Mouse (Mus musculus) G1E (cell line): ENCODE results near the gene Pank1. TPM values are rescaled to one million over a fixed set of nuclear protein-coding genes. Genes with fewer than 3 reads are reported as not detected.

Source experiments
- ATAC-seq: 2 replicates; pipeline ENCODE4 v1.8.0; 2016; ENCODE audit warnings: mild to moderate bottlenecking; ENCODE audit not compliant: insufficient number of reproducible peaks, poor library complexity, low FRiP score, severe bottlenecking; ENCODE audit errors: extremely low read depth
- DNase-seq: peaks from one replicate; pipeline ENCODE4 v3.0.0; 2012; ENCODE audit warnings: low spot score
- H3K27me3 ChIP-seq: 2 replicates; pipeline ENCODE4 v1.6.1; 2012; ENCODE audit warnings: mild to moderate bottlenecking, low read length, inconsistent platforms; ENCODE audit not compliant: insufficient read depth
- H3K36me3 ChIP-seq: replicated peaks from 2 replicates; pipeline ENCODE3; 2012; ENCODE audit warnings: mild to moderate bottlenecking, inconsistent platforms
- H3K4me1 ChIP-seq: 2 replicates; pipeline ENCODE4 v1.6.1; 2012; ENCODE audit warnings: low read depth, low read length, inconsistent platforms, mixed read lengths; ENCODE audit not compliant: insufficient read depth
- H3K4me3 ChIP-seq: 2 replicates; pipeline ENCODE4 v1.5.1; 2012; ENCODE audit warnings: low read depth, mild to moderate bottlenecking, inconsistent platforms, low read length, moderate library complexity, mixed read lengths
- H3K9me3 ChIP-seq: replicated peaks from 2 replicates; pipeline ENCODE4 v1.6.1; 2012; ENCODE audit warnings: inconsistent platforms
- CTCF ChIP-seq: IDR thresholded peaks from 2 replicates; pipeline ENCODE4 v1.5.1; 2012; ENCODE audit warnings: low read depth, low read length, inconsistent platforms, mixed read lengths
- GATA1 ChIP-seq: IDR thresholded peaks from 2 replicates; pipeline ENCODE4 v1.6.1; 2012; ENCODE audit warnings: borderline replicate concordance, low read length, inconsistent platforms, mixed read lengths
- GATA2 ChIP-seq: IDR thresholded peaks from 2 replicates; pipeline ENCODE4 v1.6.1; 2012; ENCODE audit warnings: low read depth, low read length, inconsistent platforms, borderline replicate concordance
- POLR2AphosphoS5 ChIP-seq: IDR thresholded peaks from 2 replicates; pipeline ENCODE4 v1.6.1; 2012; ENCODE audit warnings: low read depth, low read length, inconsistent platforms; ENCODE audit not compliant: insufficient replicate concordance
- TAL1 ChIP-seq: conservative IDR thresholded peaks from 2 replicates; pipeline ENCODE4 v1.6.1; 2012; ENCODE audit warnings: low read depth, low read length, inconsistent platforms, mixed read lengths
- polyA plus RNA-seq: library from polyadenylated mRNA; stranded (reverse); fragments of >175 nt; gene quantifications from 2 replicates; pipeline ENCODE4 v1.2.3, GENCODE M21; 2012
- total RNA-seq, 2 experiments: library from RNA; stranded (forward) in 1 of 2; stranded (reverse) in 1 of 2; fragments of 200-1000 nt in 1 of 2; fragments of >200 nt in 1 of 2; fragmentation: Nextera tagmentation in 1 of 2; gene quantifications; 2 replicates each; pipeline ENCODE4 v1.2.3; 2014 to 2017

Gene Pank1
- total and polyA plus RNA-seq, 3 experiments, result 1.8 to 22.8 (median 19.9) TPM

DNA sequence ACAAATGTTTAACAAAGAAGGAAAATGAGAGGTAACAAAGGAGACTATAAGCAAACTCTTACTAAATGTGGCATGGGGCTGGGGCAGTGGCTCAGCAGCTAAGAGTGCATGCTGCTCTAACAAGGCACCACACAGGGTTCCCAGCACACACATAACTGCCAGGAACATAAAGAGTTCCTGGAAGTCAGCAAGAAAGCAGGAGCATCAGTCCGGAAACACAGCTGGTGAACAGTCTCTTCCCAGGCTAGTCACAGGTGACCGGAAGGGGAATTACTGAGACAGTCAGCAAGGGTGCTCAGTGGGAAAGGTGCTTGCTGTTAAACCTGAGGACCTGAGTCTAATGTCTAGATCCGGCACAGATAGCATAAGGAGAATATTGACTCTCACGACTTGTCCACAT is 63.9 kb downstream of the Pank1 start:
- no peak for ATAC-seq
- Histone ChIP-seq H3K27me3 (no peaks in the 10 kb centered on the region), H3K4me3 (no peak overlapping the region), H3K36me3 (peaks cover 39% of the 10 kb centered on the region), H3K9me3 (no peaks in the 10 kb centered on the region), H3K4me1 (no peaks in the 10 kb centered on the region)
- DNase-seq, result no peak
- no peak for TF ChIP-seq GATA1
- no peak for TF ChIP-seq CTCF
- TF ChIP-seq GATA2, result no peak
- no peak for TF ChIP-seq TAL1
- TF ChIP-seq POLR2AphosphoS5, result no peak

DNA sequence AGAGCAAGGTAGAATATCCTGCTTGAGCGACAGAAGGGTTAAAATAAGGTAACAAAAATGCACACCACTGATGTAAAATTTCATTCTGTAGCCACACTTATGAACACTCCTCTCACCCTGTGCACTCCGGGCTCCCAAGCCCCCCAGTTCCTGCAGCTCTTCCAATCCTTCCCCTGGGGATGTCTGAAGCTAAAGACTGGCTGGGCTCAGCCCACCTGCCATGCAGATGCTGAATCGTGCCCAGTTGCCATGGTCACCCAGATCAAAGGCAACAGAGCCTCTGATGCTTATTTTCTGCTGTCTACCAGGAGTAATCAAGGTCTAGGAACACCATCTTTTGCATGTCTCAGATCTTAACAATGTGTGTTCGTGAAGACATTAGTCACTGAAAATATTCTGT is 64.6 kb downstream of the Pank1 start:
- Histone ChIP-seq H3K27me3 (no peaks in the 10 kb centered on the region), H3K4me3 (no peak overlapping the region), H3K36me3 (peaks cover 36% of the 10 kb centered on the region), H3K9me3 (no peaks in the 10 kb centered on the region), H3K4me1 (no peaks in the 10 kb centered on the region)
- TF ChIP-seq TAL1 (no peak), CTCF (no peak), GATA2 (no peak), GATA1 (no peak), POLR2AphosphoS5 (no peak)
- ATAC-seq (no peak), DNase-seq (no peak)

DNA sequence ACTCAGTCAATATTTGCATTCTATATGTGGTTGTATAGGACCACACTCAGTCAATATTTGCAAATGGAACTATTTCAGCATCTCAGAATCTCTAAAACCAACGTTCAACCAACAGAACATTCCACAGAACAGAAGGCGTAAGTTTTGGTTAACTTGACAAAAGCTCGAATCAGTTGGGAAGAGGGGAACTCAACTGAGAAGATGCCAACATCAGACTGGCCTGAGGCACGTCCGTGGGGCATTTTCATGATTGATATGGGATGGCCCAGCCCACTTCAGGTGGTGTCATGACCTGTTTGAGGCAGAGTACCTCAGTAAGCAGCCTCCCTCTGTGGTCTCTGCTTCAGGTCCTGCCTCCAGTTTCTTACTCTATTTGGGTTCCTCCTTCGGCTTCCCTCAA is 65.3 kb downstream of the Pank1 start:
- no peak for TF ChIP-seq CTCF
- no peak for TF ChIP-seq POLR2AphosphoS5
- TF ChIP-seq TAL1, result no peak
- TF ChIP-seq GATA1, result no peak
- TF ChIP-seq GATA2, result no peak
- peaks cover 28% of the 10 kb centered on the region for H3K36me3 ChIP-seq
- no peak overlapping the region for H3K4me3 ChIP-seq
- no peaks in the 10 kb centered on the region for H3K27me3 ChIP-seq
- H3K4me1 ChIP-seq, result no peaks in the 10 kb centered on the region
- ATAC-seq (no peak), DNase-seq (no peak)
- no peaks in the 10 kb centered on the region for H3K9me3 ChIP-seq

- H3K4me3 ChIP-seq, result no peak overlapping the region
- H3K36me3 ChIP-seq, result peaks cover 26% of the 10 kb centered on the region
- no peak for DNase-seq
- no peaks in the 10 kb centered on the region for H3K27me3 ChIP-seq
- no peak for TF ChIP-seq POLR2AphosphoS5
- no peak for TF ChIP-seq CTCF
- no peak for TF ChIP-seq TAL1
- TF ChIP-seq GATA1, result no peak
- no peak for TF ChIP-seq GATA2
- no peaks in the 10 kb centered on the region for H3K9me3 ChIP-seq
- ATAC-seq, result no peak
- no peaks in the 10 kb centered on the region for H3K4me1 ChIP-seq
Measured at GRCm38 (mm10) chr19:34813533-34813932, 65.7 kb downstream of the Pank1 start.

GRCm38 (mm10) chr19:34812711-34813110 is 66.5 kb downstream of the Pank1 start:
- Histone ChIP-seq H3K4me1 (no peaks in the 10 kb centered on the region), H3K9me3 (no peaks in the 10 kb centered on the region), H3K36me3 (peaks cover 29% of the 10 kb centered on the region), H3K4me3 (no peak overlapping the region), H3K27me3 (no peaks in the 10 kb centered on the region)
- no peak for ATAC-seq
- DNase-seq, result no peak
- TF ChIP-seq TAL1 (no peak), GATA2 (no peak), GATA1 (no peak), POLR2AphosphoS5 (no peak), CTCF (no peak)

DNA sequence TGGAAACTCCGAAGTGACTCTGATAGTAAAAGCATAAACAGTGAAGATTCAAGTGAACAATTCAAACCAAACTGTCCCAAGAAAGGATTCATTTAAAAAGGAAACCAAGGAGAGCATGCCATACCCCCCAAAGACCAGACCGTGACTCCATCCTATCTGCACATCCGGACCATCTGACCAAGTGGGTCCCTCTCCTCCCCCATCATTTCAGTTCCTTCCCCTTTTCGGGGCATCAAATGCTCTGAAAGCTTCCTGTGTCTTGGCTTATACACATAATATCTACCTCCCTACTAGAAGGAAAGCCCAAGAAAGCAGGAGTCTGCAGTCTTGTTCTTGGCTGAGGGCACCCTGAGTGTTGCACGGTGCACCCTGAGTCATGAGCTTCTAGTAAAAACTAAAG is 72.1 kb downstream of the Pank1 start:
- 0 out of 2 replicates have a peak, but pooled peaks cover 4% of the 10 kb centered on the region for H3K4me1 ChIP-seq
- no peak overlapping the region for H3K4me3 ChIP-seq
- no peaks in the 10 kb centered on the region for H3K9me3 ChIP-seq
- no peak for DNase-seq
- no peak for TF ChIP-seq CTCF
- TF ChIP-seq GATA1, result no peak
- no peak for TF ChIP-seq GATA2
- TF ChIP-seq TAL1, result no peak
- TF ChIP-seq POLR2AphosphoS5, result no peak
- H3K27me3 ChIP-seq, result 0 out of 2 replicates have a peak, but pooled peaks cover 2% of the 10 kb centered on the region
- peaks cover 14% of the 10 kb centered on the region for H3K36me3 ChIP-seq
- no peak for ATAC-seq
